Mouse (Mus musculus): ENCODE measurements around the gene Rps6ka5. TPM values are rescaled to one million over a fixed set of nuclear protein-coding genes. Genes with fewer than 3 reads are reported as not detected.

Gene Rps6ka5
- polyA plus RNA-seq, 1 experiment: 2.1 TPM

DNA sequence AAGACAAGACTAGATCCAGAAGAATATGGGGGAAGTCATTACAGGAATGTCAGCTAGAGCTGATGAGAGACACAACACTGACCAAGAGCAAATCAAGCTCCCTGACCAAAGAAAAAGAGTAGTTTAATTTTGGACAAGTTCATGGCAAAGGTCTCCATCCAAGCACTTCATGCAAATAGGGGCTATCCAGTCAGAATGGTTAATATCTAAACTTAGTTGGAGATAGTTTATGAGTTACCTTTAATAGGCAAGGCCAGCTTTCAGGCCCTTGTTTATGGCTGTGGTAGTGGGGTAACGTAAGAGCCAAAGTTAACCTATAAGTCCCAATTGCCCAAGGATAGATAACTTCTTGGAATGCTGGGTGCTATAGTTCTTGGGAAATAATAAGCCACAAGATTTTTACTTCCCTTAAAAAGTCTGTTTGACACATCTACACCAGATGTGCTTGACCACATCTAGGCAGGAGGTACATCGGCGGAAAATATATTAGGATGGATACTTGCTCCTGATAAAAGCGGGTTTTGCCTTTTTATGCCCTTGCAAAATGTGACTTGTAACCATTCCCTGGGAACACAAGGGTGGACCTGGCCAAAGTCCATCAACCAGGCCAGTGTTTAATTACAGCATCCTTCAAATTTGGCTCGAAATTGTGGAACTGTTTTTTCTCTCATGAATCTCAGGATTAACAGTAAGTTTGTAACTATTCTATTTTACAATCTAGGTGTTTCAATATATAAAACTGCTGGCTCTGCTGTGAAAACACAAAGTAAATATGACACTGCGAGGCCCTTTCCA lies 97.5 kb downstream of the Rps6ka5 start:
- Histone ChIP-seq H3K4me3 (ENCODE audit: extremely low read depth, insufficient read depth, insufficient read length) (no peak overlapping the region), H3K27me3 (ENCODE audit: control insufficient read depth, insufficient read depth, low read length) (no peaks in the 10 kb centered on the region), H3K4me1 (ENCODE audit: control insufficient read depth, insufficient read depth, insufficient read length) (peaks cover 10% of the 10 kb centered on the region; the same call in 1 of the 2 replicates), H3K27ac (ENCODE audit: insufficient read depth, low read length) (no peak overlapping the region), H3K36me3 (ENCODE audit: control insufficient read depth, insufficient read depth, low read length) (no peaks in the 10 kb centered on the region)
- WGBS: 88% methylated on average over 6 of the region's 6 CpGs
- no peak for DNase-seq (ENCODE audit: low read depth in 1 of 2, low spot score in 2 of 2)
- no peak for TF ChIP-seq CTCF (IDR thresholded peaks at IDR 0.05; ENCODE audit: extremely low read depth, insufficient read depth, insufficient read length, insufficient replicate concordance)
- no peak for TF ChIP-seq POLR2A (IDR thresholded peaks at IDR 0.05; ENCODE audit: low read depth, low read length)

DNA sequence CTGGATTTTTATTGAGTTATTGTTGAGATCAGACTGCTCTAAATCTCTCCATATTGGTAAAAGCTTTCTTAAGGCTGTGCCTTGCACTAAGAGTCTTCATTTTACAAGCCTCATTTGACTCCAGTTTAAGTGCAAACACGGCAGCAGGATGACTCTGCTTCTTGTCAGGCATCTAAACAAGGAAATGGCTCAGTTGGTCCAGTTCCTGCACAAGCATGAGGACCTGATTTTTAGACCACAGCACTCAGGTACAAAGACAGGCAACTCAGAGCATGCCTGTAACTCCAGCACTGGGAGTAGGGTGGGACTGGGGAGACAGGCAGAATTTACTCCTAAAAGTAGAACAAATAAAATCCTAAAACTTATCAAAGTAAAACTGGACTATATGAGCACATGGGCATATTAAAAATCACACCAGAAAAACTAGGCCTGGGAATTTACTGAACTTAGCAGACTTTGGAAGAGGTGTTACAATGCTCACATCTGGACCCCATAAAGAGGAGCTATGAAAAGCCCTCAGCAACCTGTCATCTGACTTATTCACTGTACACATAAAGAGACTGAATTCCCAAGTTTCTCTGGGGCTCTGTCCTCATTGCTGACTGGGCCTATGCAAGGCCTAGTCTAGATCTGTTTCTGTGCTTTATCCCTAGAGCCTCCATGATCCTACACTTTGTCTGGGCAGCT lies 99.6 kb downstream of the Rps6ka5 start:
- no peaks in the 10 kb centered on the region for H3K36me3 ChIP-seq (ENCODE audit: control insufficient read depth, insufficient read depth, low read length)
- H3K4me1 ChIP-seq (ENCODE audit: control insufficient read depth, insufficient read depth, insufficient read length): peaks cover 10% of the 10 kb centered on the region; the same call in 1 of the 2 replicates
- no peak overlapping the region for H3K4me3 ChIP-seq (ENCODE audit: extremely low read depth, insufficient read depth, insufficient read length)
- TF ChIP-seq CTCF (IDR thresholded peaks at IDR 0.05; ENCODE audit: extremely low read depth, insufficient read depth, insufficient read length, insufficient replicate concordance): no peak
- TF ChIP-seq POLR2A (IDR thresholded peaks at IDR 0.05; ENCODE audit: low read depth, low read length): no peak
- peak overlapping the region; percentile 44 for H3K27ac ChIP-seq (ENCODE audit: insufficient read depth, low read length)
- no peaks in the 10 kb centered on the region for H3K27me3 ChIP-seq (ENCODE audit: control insufficient read depth, insufficient read depth, low read length)
- WGBS: 13% methylated on average over 1 of the region's 1 CpGs
- no peak for DNase-seq (ENCODE audit: low read depth in 1 of 2, low spot score in 2 of 2)

DNA sequence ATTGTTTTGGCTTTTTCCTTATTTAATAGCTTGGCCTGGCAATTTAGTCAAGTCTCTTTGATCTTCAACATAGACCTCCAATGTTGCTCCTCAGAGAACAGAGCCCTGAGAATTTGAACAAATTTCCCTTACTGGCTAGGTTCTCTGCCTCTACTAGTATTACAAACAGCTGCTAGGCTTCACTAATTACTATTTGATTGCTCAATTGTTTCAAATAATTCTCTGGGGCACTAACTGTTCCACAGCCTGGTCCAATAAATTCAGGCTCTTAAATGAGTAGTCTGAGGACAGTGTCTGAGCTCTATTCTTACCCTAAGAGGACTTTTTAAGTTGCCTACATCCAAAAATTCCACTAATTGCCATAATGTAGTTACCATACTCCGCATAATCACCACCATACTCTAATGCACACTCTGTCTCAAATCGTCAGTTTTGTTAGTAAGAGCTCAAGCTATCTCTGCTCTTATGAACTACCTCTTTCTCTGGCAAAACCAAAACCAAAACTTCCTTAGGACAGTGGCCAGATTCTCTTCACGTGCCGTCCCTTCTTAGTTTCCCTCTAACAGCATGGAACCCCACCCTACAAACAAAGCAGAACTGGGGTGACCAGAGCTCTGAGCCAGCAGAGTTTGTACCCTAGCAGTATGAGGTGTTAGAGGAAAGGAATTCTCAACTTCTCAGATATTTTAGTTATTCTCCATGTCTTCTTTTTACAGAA lies 100.4 kb downstream of the Rps6ka5 start:
- TF ChIP-seq CTCF (IDR thresholded peaks at IDR 0.05; ENCODE audit: extremely low read depth, insufficient read depth, insufficient read length, insufficient replicate concordance) (no peak), POLR2A (IDR thresholded peaks at IDR 0.05; ENCODE audit: low read depth, low read length) (no peak)
- H3K27ac ChIP-seq (ENCODE audit: insufficient read depth, low read length): peak overlapping the region; percentile 44
- 21% methylated on average over 4 of the region's 4 CpGs for WGBS
- H3K4me3 ChIP-seq (ENCODE audit: extremely low read depth, insufficient read depth, insufficient read length): no peak overlapping the region
- DNase-seq (ENCODE audit: low read depth in 1 of 2, low spot score in 2 of 2): peak in 1 of 2 experiments; percentile 20
- no peaks in the 10 kb centered on the region for H3K27me3 ChIP-seq (ENCODE audit: control insufficient read depth, insufficient read depth, low read length)
- H3K4me1 ChIP-seq (ENCODE audit: control insufficient read depth, insufficient read depth, insufficient read length): peaks cover 10% of the 10 kb centered on the region; the same call in 1 of the 2 replicates
- H3K36me3 ChIP-seq (ENCODE audit: control insufficient read depth, insufficient read depth, low read length): no peaks in the 10 kb centered on the region

DNA sequence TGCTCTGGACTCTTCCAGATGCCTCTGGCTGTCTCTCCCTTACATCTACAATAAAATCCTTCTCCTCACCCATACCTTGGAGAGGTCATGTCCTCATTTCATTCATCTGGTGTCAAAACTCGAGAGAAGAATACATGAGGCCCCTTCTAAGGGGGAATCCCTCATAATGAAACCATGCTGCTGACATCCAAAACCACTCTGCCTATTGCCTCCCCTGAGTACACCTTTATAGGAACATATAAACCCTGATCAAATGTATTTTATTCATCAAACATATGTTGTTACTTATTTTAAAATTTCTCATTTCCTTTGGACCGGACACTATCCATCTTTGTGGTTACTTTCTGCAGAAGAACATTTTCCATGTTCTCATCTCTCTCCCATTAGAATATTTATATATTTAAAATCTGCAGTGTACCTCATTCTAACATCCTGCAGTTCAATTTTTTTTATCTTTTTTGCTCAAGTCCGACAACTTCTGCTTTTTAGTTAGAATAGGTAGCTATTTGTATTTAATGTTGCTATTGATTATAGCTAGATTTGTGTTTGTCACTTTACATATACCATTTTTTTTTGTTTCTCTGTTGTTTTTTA lies 101.8 kb downstream of the Rps6ka5 start:
- Histone ChIP-seq H3K4me1 (ENCODE audit: control insufficient read depth, insufficient read depth, insufficient read length) (peaks cover 9% of the 10 kb centered on the region; the same call in 1 of the 2 replicates), H3K27ac (ENCODE audit: insufficient read depth, low read length) (no peak overlapping the region), H3K27me3 (ENCODE audit: control insufficient read depth, insufficient read depth, low read length) (no peaks in the 10 kb centered on the region), H3K36me3 (ENCODE audit: control insufficient read depth, insufficient read depth, low read length) (no peaks in the 10 kb centered on the region), H3K4me3 (ENCODE audit: extremely low read depth, insufficient read depth, insufficient read length) (no peak overlapping the region)
- TF ChIP-seq CTCF (IDR thresholded peaks at IDR 0.05; ENCODE audit: extremely low read depth, insufficient read depth, insufficient read length, insufficient replicate concordance) (no peak), POLR2A (IDR thresholded peaks at IDR 0.05; ENCODE audit: low read depth, low read length) (no peak)
- DNase-seq (ENCODE audit: low read depth in 1 of 2, low spot score in 2 of 2): no peak
- 41% methylated on average over 3 of the region's 3 CpGs for WGBS

DNA sequence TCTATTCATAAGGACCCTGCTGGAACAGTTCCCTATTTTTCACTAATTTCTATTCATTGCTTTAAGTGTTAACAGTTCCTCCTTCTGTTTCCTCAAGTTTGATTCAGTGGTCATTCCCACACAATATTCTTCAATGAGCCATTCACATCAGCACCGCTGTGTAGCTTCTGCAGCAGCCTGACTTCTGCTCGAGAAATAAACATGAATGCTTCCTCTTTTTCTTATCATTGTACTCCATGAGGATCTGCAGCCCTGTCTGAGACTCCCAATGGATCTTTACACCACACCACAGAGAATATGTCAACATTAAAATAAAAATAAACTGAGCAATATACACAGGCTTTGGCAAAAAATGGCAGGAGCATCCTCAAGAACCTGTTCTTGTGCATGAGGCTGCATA lies 111.5 kb downstream of the Rps6ka5 start:
- H3K27ac ChIP-seq (ENCODE audit: insufficient read depth, low read length): no peak overlapping the region
- 54% methylated on average over 2 of the region's 2 CpGs for WGBS
- peaks cover 5% of the 10 kb centered on the region; the same call in 1 of the 2 replicates for H3K36me3 ChIP-seq (ENCODE audit: control insufficient read depth, insufficient read depth, low read length)
- DNase-seq (ENCODE audit: low read depth in 1 of 2, low spot score in 2 of 2): no peak
- H3K4me3 ChIP-seq (ENCODE audit: extremely low read depth, insufficient read depth, insufficient read length): no peak overlapping the region
- TF ChIP-seq POLR2A (IDR thresholded peaks at IDR 0.05; ENCODE audit: low read depth, low read length) (no peak), CTCF (IDR thresholded peaks at IDR 0.05; ENCODE audit: extremely low read depth, insufficient read depth, insufficient read length, insufficient replicate concordance) (no peak)
- H3K4me1 ChIP-seq (ENCODE audit: control insufficient read depth, insufficient read depth, insufficient read length): no peaks in the 10 kb centered on the region
- H3K27me3 ChIP-seq (ENCODE audit: control insufficient read depth, insufficient read depth, low read length): no peaks in the 10 kb centered on the region

DNA sequence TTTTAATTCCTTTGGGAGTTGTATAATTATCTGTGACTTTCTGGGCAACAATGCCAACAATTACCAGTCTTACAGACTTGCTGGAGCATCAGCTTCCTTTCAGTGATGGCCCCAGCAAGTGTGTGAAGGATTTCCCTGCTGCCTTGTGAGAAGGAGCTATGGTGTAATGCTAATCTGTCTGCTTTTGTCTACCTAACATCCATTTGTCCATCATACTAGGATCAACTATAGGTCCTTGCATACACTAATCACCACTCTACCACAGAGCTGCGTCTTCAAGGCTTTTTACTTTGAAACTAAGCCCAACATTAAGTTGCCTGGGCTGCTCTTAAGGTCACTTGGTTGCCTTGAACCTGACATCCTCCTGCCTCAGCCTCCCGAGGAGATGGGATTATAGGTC lies 112.9 kb downstream of the Rps6ka5 start:
- H3K4me3 ChIP-seq (ENCODE audit: extremely low read depth, insufficient read depth, insufficient read length): no peak overlapping the region
- WGBS: 93% methylated on average over 2 of the region's 2 CpGs
- H3K36me3 ChIP-seq (ENCODE audit: control insufficient read depth, insufficient read depth, low read length): peaks cover 5% of the 10 kb centered on the region; the same call in 1 of the 2 replicates
- H3K27me3 ChIP-seq (ENCODE audit: control insufficient read depth, insufficient read depth, low read length): no peaks in the 10 kb centered on the region
- no peak for DNase-seq (ENCODE audit: low read depth in 1 of 2, low spot score in 2 of 2)
- no peak for TF ChIP-seq POLR2A (IDR thresholded peaks at IDR 0.05; ENCODE audit: low read depth, low read length)
- TF ChIP-seq CTCF (IDR thresholded peaks at IDR 0.05; ENCODE audit: extremely low read depth, insufficient read depth, insufficient read length, insufficient replicate concordance): no peak
- H3K27ac ChIP-seq (ENCODE audit: insufficient read depth, low read length): no peak overlapping the region
- no peaks in the 10 kb centered on the region for H3K4me1 ChIP-seq (ENCODE audit: control insufficient read depth, insufficient read depth, insufficient read length)
